Mouse (Mus musculus): ENCODE measurements around the gene Ap2a2. TPM values are rescaled to one million over a fixed set of nuclear protein-coding genes. Genes with fewer than 3 reads are reported as not detected.

Ap2a2 gene
- total and polyA plus RNA-seq, 3 experiments: 34.7 to 67.9 (median 59.5) TPM

DNA sequence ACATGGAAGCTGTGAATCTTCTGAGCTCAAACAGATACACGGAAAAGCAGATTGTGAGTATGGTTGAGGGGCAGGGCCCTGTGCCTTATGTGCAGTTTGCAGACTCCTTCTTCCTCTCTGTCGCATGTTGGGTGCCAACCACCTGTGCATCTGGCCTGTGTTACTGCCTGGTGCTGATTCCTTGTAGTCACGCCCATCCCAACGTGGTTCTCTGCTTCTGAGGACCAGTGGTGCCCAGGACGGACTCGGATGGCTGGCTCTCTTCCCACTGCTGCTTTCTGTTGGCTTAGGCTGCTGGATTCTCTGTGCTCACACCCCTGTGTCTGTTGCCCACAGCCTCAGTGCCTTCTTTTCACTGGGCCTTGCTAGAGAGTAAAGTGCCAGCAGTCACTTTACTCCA lies 35.6 kb downstream of the Ap2a2 start:
- Histone ChIP-seq H3K9ac (ENCODE audit: control insufficient read depth, low read depth, low read length, poor library complexity, severe bottlenecking) (no peak overlapping the region), H3K4me1 (ENCODE audit: control insufficient read depth in 1 of 2, insufficient read depth in 2 of 2, low read length in 2 of 2) (no peaks in the 10 kb centered on the region), H3K79me2 (ENCODE audit: control insufficient read depth, insufficient read depth, low read length, poor library complexity) (no peaks in the 10 kb centered on the region), H3K27me3 (ENCODE audit: control insufficient read depth in 1 of 2, insufficient read depth in 2 of 2, low read length in 2 of 2) (no peaks in the 10 kb centered on the region), H3K27ac (ENCODE audit: control insufficient read depth, low read depth, low read length) (no peak overlapping the region), H3K36me3 (ENCODE audit: control insufficient read depth in 1 of 2, insufficient read depth in 2 of 2, low read length in 2 of 2) (peaks cover 0 to 4% of the 10 kb centered on the region in 2 experiments; a peak in 2 of 4 replicates), H3K4me3 (ENCODE audit: control insufficient read depth in 1 of 2, insufficient read depth in 1 of 2, low read depth in 2 of 2, low read length in 2 of 2) (no peak overlapping the region), H3K9me3 (replicated peaks; ENCODE audit: insufficient read depth, low read length) (no peaks in the 10 kb centered on the region)
- TF ChIP-seq TBP (IDR thresholded peaks at IDR 0.05; ENCODE audit: low read depth, low read length): no peak
- TF ChIP-seq JUND (IDR thresholded peaks at IDR 0.05; ENCODE audit: low read depth, low read length): no peak
- TF ChIP-seq ZMIZ1 (IDR thresholded peaks at IDR 0.05; ENCODE audit: low read depth, low read length): no peak
- TF ChIP-seq CHD1 (IDR thresholded peaks at IDR 0.05; ENCODE audit: low read depth, low read length): no peak
- no peak for TF ChIP-seq CHD2 (IDR thresholded peaks at IDR 0.05; ENCODE audit: low read length)
- TF ChIP-seq ZKSCAN1 (IDR thresholded peaks at IDR 0.05; ENCODE audit: low read depth, low read length): no peak
- no peak for TF ChIP-seq SMC3 (IDR thresholded peaks at IDR 0.05; ENCODE audit: low read depth, low read length)
- no peak for TF ChIP-seq SIN3A (IDR thresholded peaks at IDR 0.05; ENCODE audit: low read length)
- TF ChIP-seq TAL1 (IDR thresholded peaks at IDR 0.05; ENCODE audit: low read length): no peak
- no peak for TF ChIP-seq MEF2A (IDR thresholded peaks at IDR 0.05; ENCODE audit: extremely low read depth, insufficient replicate concordance, low read depth, low read length, poor library complexity, severe bottlenecking)
- TF ChIP-seq NELFE (IDR thresholded peaks at IDR 0.05; ENCODE audit: low read depth, low read length): no peak
- DNase-seq (ENCODE audit: low read depth, low spot score): no peak

DNA sequence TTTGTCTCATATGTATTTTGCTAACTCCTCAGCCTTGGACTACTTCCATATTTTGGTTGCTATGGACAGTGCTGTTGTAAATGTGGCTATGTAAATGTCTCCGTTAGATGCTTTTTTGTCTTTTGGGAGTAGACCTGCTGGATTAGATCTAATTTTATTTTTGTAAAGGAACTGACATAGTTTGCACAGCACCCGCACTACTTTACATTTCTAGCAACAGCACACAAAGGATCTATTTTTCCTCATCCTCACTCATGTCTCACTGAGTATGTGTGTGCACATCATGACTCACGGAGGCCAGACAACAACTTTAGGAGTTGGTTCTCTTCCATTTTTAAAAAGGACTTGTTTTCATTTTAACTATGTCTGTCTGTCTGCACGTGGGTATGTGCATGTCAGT lies 45.7 kb downstream of the Ap2a2 start:
- H3K27ac ChIP-seq (ENCODE audit: control insufficient read depth, low read depth, low read length): no peak overlapping the region
- peaks cover 0 to 9% of the 10 kb centered on the region in 2 experiments; a peak in 2 of 4 replicates for H3K36me3 ChIP-seq (ENCODE audit: control insufficient read depth in 1 of 2, insufficient read depth in 2 of 2, low read length in 2 of 2)
- H3K9me3 ChIP-seq (replicated peaks; ENCODE audit: insufficient read depth, low read length): no peaks in the 10 kb centered on the region
- H3K9ac ChIP-seq (ENCODE audit: control insufficient read depth, low read depth, low read length, poor library complexity, severe bottlenecking): no peak overlapping the region
- H3K4me1 ChIP-seq (ENCODE audit: control insufficient read depth in 1 of 2, insufficient read depth in 2 of 2, low read length in 2 of 2): no peaks in the 10 kb centered on the region
- no peak for DNase-seq (ENCODE audit: low read depth, low spot score)
- H3K27me3 ChIP-seq (ENCODE audit: control insufficient read depth in 1 of 2, insufficient read depth in 2 of 2, low read length in 2 of 2): no peaks in the 10 kb centered on the region
- no peaks in the 10 kb centered on the region for H3K79me2 ChIP-seq (ENCODE audit: control insufficient read depth, insufficient read depth, low read length, poor library complexity)
- TF ChIP-seq HCFC1 (IDR thresholded peaks at IDR 0.05; ENCODE audit: low read depth, low read length) (no peak), JUND (IDR thresholded peaks at IDR 0.05; ENCODE audit: low read depth, low read length) (no peak), ZNF384 (IDR thresholded peaks at IDR 0.05; ENCODE audit: low read depth, low read length) (no peak), RCOR1 (IDR thresholded peaks at IDR 0.05; ENCODE audit: low read depth, low read length) (no peak), MXI1 (IDR thresholded peaks at IDR 0.05; ENCODE audit: low read depth, low read length) (no peak), CTCF (IDR thresholded peaks at IDR 0.05 in 2 of 3, conservative IDR thresholded peaks at IDR 0.05 in 1 of 3; ENCODE audit: control insufficient read depth in 1 of 3, insufficient read depth in 1 of 3, low read depth in 2 of 3, low read length in 3 of 3, poor library complexity in 1 of 3, severe bottlenecking in 1 of 3) (no peak), USF2 (IDR thresholded peaks at IDR 0.05; ENCODE audit: borderline replicate concordance in 1 of 2, insufficient read depth in 1 of 2, low read depth in 1 of 2, low read length in 2 of 2) (no peak)
- H3K4me3 ChIP-seq (ENCODE audit: control insufficient read depth in 1 of 2, insufficient read depth in 1 of 2, low read depth in 2 of 2, low read length in 2 of 2): no peak overlapping the region
